8 mouse cellular contexts compared by ENCODE assay signal in the genomic region with DNA sequence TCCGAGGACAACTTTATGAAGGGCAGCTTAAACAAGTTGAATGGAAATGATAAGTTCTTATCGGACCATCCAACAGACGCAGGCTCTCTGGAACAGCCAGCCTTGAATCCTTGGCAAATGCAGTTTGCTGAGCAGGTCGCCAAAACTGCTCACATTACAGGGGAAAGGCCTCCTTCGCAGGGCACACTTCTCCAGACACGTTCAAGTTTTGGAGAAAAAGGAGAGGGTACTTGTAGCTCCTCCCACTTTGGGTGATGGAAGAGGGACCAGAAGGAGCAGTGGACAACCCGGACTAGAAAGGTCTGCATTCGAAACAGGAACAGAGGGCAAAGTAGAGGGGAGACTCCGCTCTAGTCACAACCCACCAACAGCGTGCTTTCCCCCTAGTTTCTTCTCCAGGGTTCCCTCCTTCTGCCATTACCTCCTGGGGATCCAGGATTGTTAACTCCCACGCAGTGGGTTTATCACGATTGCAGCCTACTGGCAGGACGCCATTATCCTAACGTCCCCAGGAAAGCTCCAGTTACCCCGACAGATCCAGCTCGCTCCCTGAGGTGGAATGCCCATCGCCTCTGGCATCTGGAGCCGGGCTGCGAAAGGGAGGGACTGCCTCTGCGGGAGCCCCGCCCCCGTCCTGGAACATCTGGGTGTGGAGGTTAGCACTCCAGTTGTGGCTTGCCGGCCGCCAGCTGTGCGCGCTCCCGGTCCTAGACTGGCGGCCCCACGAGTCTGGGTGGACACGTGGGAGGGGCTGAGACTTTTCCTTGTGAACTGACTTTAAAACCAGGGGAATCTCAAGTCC.
A peak's percentile ranks its signal among the peaks of the same experiment; 100 is the strongest.
DNase-seq lines count a peak whose midpoint lies in the region; ATAC-seq and TF ChIP-seq lines count a peak whose summit lies in the region.

No protein-coding gene starts in this region.

- peak; percentile 24 to 39 for DNase-seq in spleen, adult 18-20 months
- DNase-seq in spleen, adult 12 weeks (ENCODE audit: low spot score), result no peak
- DNase-seq in lung, adult 2 months, result peak; percentile 72
- DNase-seq in urinary bladder, adult 2 months (ENCODE audit: low spot score), result peak; percentile 68

- no peaks in the 10 kb centered on the region for H3K9me3 ChIP-seq in embryonic facial prominence, embryonic 15.5 days (replicated peaks)
- no peaks in the 10 kb centered on the region for H3K9me3 ChIP-seq in heart, embryonic 14.5 days (ENCODE audit: control insufficient read depth, low read length)
- H3K9me3 ChIP-seq in kidney, embryonic 16.5 days (ENCODE audit: low read length), result no peaks in the 10 kb centered on the region

- peak overlapping the region; percentile 68 for H3K4me2 ChIP-seq in embryonic facial prominence, embryonic 15.5 days (replicated peaks)
- H3K4me2 ChIP-seq in heart, embryonic 14.5 days (ENCODE audit: low read length), result peak overlapping the region; percentile 79
- H3K4me2 ChIP-seq in kidney, embryonic 16.5 days (replicated peaks; ENCODE audit: low read depth, low read length), result peak overlapping the region; percentile 56

- H3K27me3 ChIP-seq in embryonic facial prominence, embryonic 15.5 days, result no peaks in the 10 kb centered on the region
- no peaks in the 10 kb centered on the region for H3K27me3 ChIP-seq in heart, embryonic 14.5 days (ENCODE audit: control insufficient read depth, insufficient read depth, low read length)
- no peaks in the 10 kb centered on the region for H3K27me3 ChIP-seq in kidney, embryonic 16.5 days (ENCODE audit: insufficient read depth, low read length)

- H3K9ac ChIP-seq in embryonic facial prominence, embryonic 15.5 days, result peak overlapping the region; percentile 26; the same call in 1 of the 2 replicates
- H3K9ac ChIP-seq in heart, embryonic 14.5 days (ENCODE audit: low read length), result peak overlapping the region; percentile 77
- H3K9ac ChIP-seq in kidney, embryonic 16.5 days (replicated peaks; ENCODE audit: low read length), result peak overlapping the region; percentile 60

- TF ChIP-seq POLR2A in lung, adult 2 months (IDR thresholded peaks at IDR 0.05; ENCODE audit: borderline replicate concordance, extremely low read depth, low read depth, low read length), result no peak
- TF ChIP-seq POLR2A in olfactory bulb, adult 2 months (IDR thresholded peaks at IDR 0.05; ENCODE audit: insufficient read depth, low read depth, low read length), result no peak

- no peaks in the 10 kb centered on the region for H3K36me3 ChIP-seq in embryonic facial prominence, embryonic 15.5 days
- no peaks in the 10 kb centered on the region for H3K36me3 ChIP-seq in heart, embryonic 14.5 days (ENCODE audit: control insufficient read depth, insufficient read depth, low read length)
- no peaks in the 10 kb centered on the region for H3K36me3 ChIP-seq in kidney, embryonic 16.5 days (ENCODE audit: insufficient read depth, low read length)

- no peak for TF ChIP-seq CTCF in lung, adult 2 months (IDR thresholded peaks at IDR 0.05; ENCODE audit: insufficient read depth, low read length)
- no peak for TF ChIP-seq CTCF in olfactory bulb, adult 2 months (IDR thresholded peaks at IDR 0.05; ENCODE audit: insufficient read depth, low read depth, low read length)

- H3K4me3 ChIP-seq in embryonic facial prominence, embryonic 15.5 days (replicated peaks), result peak overlapping the region; percentile 38
- H3K4me3 ChIP-seq in heart, embryonic 14.5 days (ENCODE audit: control insufficient read depth in 1 of 2, insufficient read depth in 1 of 2, low read depth in 1 of 2, low read length in 2 of 2), result peak overlapping the region; percentile 36 to 47
- H3K4me3 ChIP-seq in kidney, embryonic 16.5 days (ENCODE audit: low read length), result peak overlapping the region; percentile 48
- H3K4me3 ChIP-seq in lung, adult 2 months (replicated peaks; ENCODE audit: extremely low read depth, low read depth, low read length), result peak overlapping the region; percentile 12
- peak overlapping the region; percentile 29 for H3K4me3 ChIP-seq in olfactory bulb, adult 2 months (ENCODE audit: insufficient read depth, low read depth, low read length)

- whole genome bisulfite sequencing in embryonic facial prominence, embryonic 15.5 days, result 8% methylated on average over 30 of the region's 30 CpGs
- WGBS in heart, embryonic 14.5 days, result 10% methylated on average over 30 of the region's 30 CpGs
- WGBS in kidney, embryonic 16.5 days, result 10% methylated on average over 30 of the region's 30 CpGs
- WGBS in lung, adult 2 months, result 19% methylated on average over 30 of the region's 30 CpGs
- 17% methylated on average over 30 of the region's 30 CpGs for WGBS in olfactory bulb, adult 2 months

- ATAC-seq in embryonic facial prominence, embryonic 15.5 days (ENCODE audit: insufficient number of reproducible peaks, low FRiP score, low TSS enrichment, low read depth), result peak; percentile 86
- ATAC-seq in heart, embryonic 14.5 days (ENCODE audit: insufficient number of reproducible peaks, insufficient read depth, low FRiP score, low read depth), result peak; percentile 52
- ATAC-seq in kidney, embryonic 16.5 days (ENCODE audit: low FRiP score, low TSS enrichment), result peak; percentile 83

- H3K4me1 ChIP-seq in embryonic facial prominence, embryonic 15.5 days, result peaks cover 35% of the 10 kb centered on the region
- H3K4me1 ChIP-seq in heart, embryonic 14.5 days (ENCODE audit: control insufficient read depth in 2 of 2, insufficient read depth in 2 of 2, low read length in 2 of 2), result peaks cover 17 to 35% of the 10 kb centered on the region in 2 experiments
- H3K4me1 ChIP-seq in kidney, embryonic 16.5 days (ENCODE audit: insufficient read depth, low read length), result peaks cover 26% of the 10 kb centered on the region
- H3K4me1 ChIP-seq in lung, adult 2 months (ENCODE audit: control insufficient read depth, insufficient read depth, low read length), result peaks cover 8% of the 10 kb centered on the region
- peaks cover 18% of the 10 kb centered on the region for H3K4me1 ChIP-seq in olfactory bulb, adult 2 months (ENCODE audit: control insufficient read depth, insufficient read depth, low read length)

- peak overlapping the region; percentile 96 for H3K27ac ChIP-seq in embryonic facial prominence, embryonic 15.5 days (replicated peaks)
- peak overlapping the region; percentile 93 to 99 for H3K27ac ChIP-seq in heart, embryonic 14.5 days (replicated peaks in 1 of 2; ENCODE audit: control insufficient read depth in 1 of 2, insufficient read depth in 1 of 2, low read depth in 2 of 2, low read length in 2 of 2)
- peak overlapping the region; percentile 91 for H3K27ac ChIP-seq in kidney, embryonic 16.5 days (ENCODE audit: low read length)
- H3K27ac ChIP-seq in olfactory bulb, adult 2 months (ENCODE audit: insufficient read depth, low read depth, low read length), result no peak overlapping the region

Comparison
In these comparisons a context has a peak if more than half of its experiments do, and no peak if none do; other contexts are left out.
1. H3K9ac ChIP-seq: peak in every context shown above with its lines; median percentile 77 in heart, embryonic 14.5 days; 60 in kidney, embryonic 16.5 days; 26 in embryonic facial prominence, embryonic 15.5 days.